Comparison of ENCODE assay signal across 24 mouse cellular contexts in genomic region chr7:123416803-123417202, GRCm38 (mm10). TPM values are rescaled to one million over a fixed set of nuclear protein-coding genes. Genes with fewer than 3 reads are reported as not detected.
DNase-seq lines count a peak whose midpoint lies in the region; ATAC-seq and TF ChIP-seq lines count a peak whose summit lies in the region.
"Had no signal": no experiment of that assay in that cellular context is flagged by ENCODE, and none has a peak within 500 bp of the region (broad histone marks: within the 10 kb centered on the region; RNA-seq: fewer than 3 reads in every experiment).

No protein-coding gene starts in this region.

- H3K9ac ChIP-seq in liver, postnatal 0 days (replicated peaks) = no peak overlapping the region
- H3K9ac ChIP-seq: embryonic facial prominence, embryonic 12.5 days; forebrain, embryonic 13.5 days; forebrain, embryonic 15.5 days; forebrain, postnatal 0 days had no signal

- no peak overlapping the region for H3K4me2 ChIP-seq in liver, postnatal 0 days (ENCODE audit: low read depth, low read length)
- H3K4me2 ChIP-seq: embryonic facial prominence, embryonic 12.5 days; forebrain, embryonic 13.5 days; forebrain, embryonic 15.5 days had no signal

- no peak overlapping the region for H3K4me3 ChIP-seq in liver, postnatal 0 days (ENCODE audit: low read depth, low read length)
- H3K4me3 ChIP-seq: embryonic facial prominence, embryonic 10.5 days; embryonic facial prominence, embryonic 12.5 days; forebrain, embryonic 13.5 days; forebrain, embryonic 15.5 days had no signal

- DNase-seq in cerebellum, adult 11-12 months = peak; percentile 3
- DNase-seq in cerebellum, postnatal 14 days = no peak
- DNase-seq in heart, adult 11 months = peak; percentile 85
- DNase-seq in heart, adult 9 months (ENCODE audit: low spot score in 2 of 2) = no peak
- DNase-seq in liver, postnatal 0 days = no peak
- DNase-seq in liver = no peak
- DNase-seq: adrenal gland, adult 8-10 months; adrenal gland, postnatal 14 days; adrenal gland, postnatal 36 days; B cell, adult 2 months; cerebellum, adult 18-20 months; cerebellum, adult 8-10 months; forebrain, postnatal 0 days had no signal

- WGBS in liver, postnatal 0 days (ENCODE audit: insufficient replicate concordance) = 75% methylated on average over 4 of the region's 4 CpGs

- peak; percentile 69 for ATAC-seq in liver, postnatal 0 days
- ATAC-seq: activated CD4-positive, CD25-positive, alpha-beta regulatory T cell, adult 4 months; CD4-positive, CD25-positive, alpha-beta regulatory T cell, adult 4 months; forebrain, embryonic 13.5 days; forebrain, embryonic 15.5 days; forebrain, postnatal 0 days; Patski had no signal

- TF ChIP-seq EP300 in liver, postnatal 0 days (IDR thresholded peaks at IDR 0.05; ENCODE audit: low read depth) = no peak

- H3K27ac ChIP-seq in liver, postnatal 0 days (ENCODE audit: low read depth) = no peak overlapping the region; the same call in 1 of the 2 replicates
- H3K27ac ChIP-seq: embryonic facial prominence, embryonic 10.5 days; embryonic facial prominence, embryonic 12.5 days; forebrain, embryonic 13.5 days; forebrain, embryonic 15.5 days had no signal

- TF ChIP-seq CTCF in liver, postnatal 0 days (IDR thresholded peaks at IDR 0.05; ENCODE audit: low read depth) = no peak

- peaks cover 7% of the 10 kb centered on the region for H3K4me1 ChIP-seq in liver, postnatal 0 days (ENCODE audit: insufficient read depth)
- H3K4me1 ChIP-seq: embryonic facial prominence, embryonic 10.5 days; embryonic facial prominence, embryonic 12.5 days; forebrain, embryonic 13.5 days had no signal

- 0 out of 2 replicates have a peak, but pooled peaks cover 3% of the 10 kb centered on the region for H3K36me3 ChIP-seq in liver, postnatal 0 days (replicated peaks; ENCODE audit: insufficient read depth, low read length)

- no peaks in the 10 kb centered on the region for H3K9me3 ChIP-seq in liver, postnatal 0 days (ENCODE audit: low read length)
- H3K9me3 ChIP-seq: embryonic facial prominence, embryonic 10.5 days; embryonic facial prominence, embryonic 12.5 days; forebrain, embryonic 13.5 days; forebrain, embryonic 15.5 days; G1E had no signal

- H3K27me3 ChIP-seq in liver, postnatal 0 days (ENCODE audit: insufficient read depth, low read length) = no peaks in the 10 kb centered on the region
- H3K27me3 ChIP-seq: CH12.LX; embryonic facial prominence, embryonic 12.5 days; forebrain, embryonic 13.5 days; forebrain, embryonic 15.5 days; Patski had no signal

RNA-seq across cellular contexts. Expression of gene Aqp8, which starts 45.3 kb away (rescaled TPM):
- 24.6 and 29.3 TPM in 2 replicates for polyA plus RNA-seq in liver, postnatal 0 days (2015; fragmentation: Nextera tagmentation; extraction: Ambion mirVana)
- polyA plus RNA-seq: activated CD4-positive, CD25-positive, alpha-beta regulatory T cell, adult 4 months; CD4-positive, CD25-positive, alpha-beta regulatory T cell, adult 4 months; cortical plate, adult 2 months; embryonic facial prominence, embryonic 14.5 days; forebrain, embryonic 13.5 days; forebrain, embryonic 15.5 days; forebrain, postnatal 0 days; Patski had no signal

RNA-seq across cellular contexts. Expression of gene Arhgap17, which starts 47.1 kb away (rescaled TPM):
- 6.0 and 6.8 TPM in 2 replicates for polyA plus RNA-seq in liver, postnatal 0 days (2015; fragmentation: Nextera tagmentation; extraction: Ambion mirVana)

RNA-seq across cellular contexts. Expression of gene Lcmt1, which starts 47.2 kb away (rescaled TPM):
- polyA plus RNA-seq in liver, postnatal 0 days (2015; fragmentation: Nextera tagmentation; extraction: Ambion mirVana) = 10.8 and 12.2 TPM in 2 replicates

Comparison
In these comparisons a context has a peak if more than half of its experiments do, and no peak if none do; other contexts are left out.
1. DNase-seq: peak in cerebellum, adult 11-12 months (single experiment) and heart, adult 11 months (single experiment); none in cerebellum, postnatal 14 days (0 of 2), heart, adult 9 months (0 of 2), liver, postnatal 0 days (single experiment) and liver (single experiment).